Mouse (Mus musculus): ENCODE data around the gene Pitx2. TPM values are rescaled to one million over a fixed set of nuclear protein-coding genes. Genes with fewer than 3 reads are reported as not detected.
A peak's percentile ranks its signal among the peaks of the same experiment; 100 is the strongest.

The Pitx2 gene
- polyA plus RNA-seq, 1 experiment from 2014 or later: 1.8 TPM

- peak overlapping the region; percentile 37 for H3K4me3 ChIP-seq (ENCODE audit: low read length)
- peaks cover 93% of the 10 kb centered on the region for H3K27me3 ChIP-seq (ENCODE audit: control insufficient read depth, insufficient read depth, low read length)
- no peaks in the 10 kb centered on the region for H3K9me3 ChIP-seq (ENCODE audit: control insufficient read depth, low read length)
- no peak overlapping the region for H3K27ac ChIP-seq (ENCODE audit: low read depth, low read length)
- peak overlapping the region; percentile 59 for H3K4me2 ChIP-seq (replicated peaks; ENCODE audit: low read depth, low read length)
- no peak for ATAC-seq (ENCODE audit: low FRiP score, low TSS enrichment)
- no peaks in the 10 kb centered on the region for H3K36me3 ChIP-seq (ENCODE audit: control insufficient read depth, insufficient read depth, low read length)
- H3K4me1 ChIP-seq (ENCODE audit: control insufficient read depth, insufficient read depth, low read length): peaks cover 8% of the 10 kb centered on the region; the same call in 1 of the 2 replicates
- H3K9ac ChIP-seq (ENCODE audit: low read depth, low read length): peak overlapping the region; percentile 34; the same call in 1 of the 2 replicates
- under 1% methylated on average over 16 of the region's 16 CpGs for WGBS
Measured at GRCm38 (mm10) chr3:129199160-129199608, 494 bp upstream of the Pitx2 start.

GRCm38 (mm10) chr3:129200501-129200890 lies 818 bp downstream of the Pitx2 start:
- under 1% methylated on average over 9 of the region's 9 CpGs for WGBS
- H3K27me3 ChIP-seq (ENCODE audit: control insufficient read depth, insufficient read depth, low read length): peaks cover 92% of the 10 kb centered on the region
- no peak overlapping the region for H3K4me2 ChIP-seq (replicated peaks; ENCODE audit: low read depth, low read length)
- H3K36me3 ChIP-seq (ENCODE audit: control insufficient read depth, insufficient read depth, low read length): no peaks in the 10 kb centered on the region
- H3K4me3 ChIP-seq (ENCODE audit: low read length): peak overlapping the region; percentile 37; the same call in 1 of the 2 replicates
- ATAC-seq (ENCODE audit: low FRiP score, low TSS enrichment): no peak
- no peaks in the 10 kb centered on the region for H3K9me3 ChIP-seq (ENCODE audit: control insufficient read depth, low read length)
- H3K27ac ChIP-seq (ENCODE audit: low read depth, low read length): no peak overlapping the region
- H3K9ac ChIP-seq (ENCODE audit: low read depth, low read length): no peak overlapping the region
- peaks cover 8% of the 10 kb centered on the region; the same call in 1 of the 2 replicates for H3K4me1 ChIP-seq (ENCODE audit: control insufficient read depth, insufficient read depth, low read length)

- H3K4me1 ChIP-seq (ENCODE audit: control insufficient read depth, insufficient read depth, low read length): peaks cover 8% of the 10 kb centered on the region; the same call in 1 of the 2 replicates
- H3K9me3 ChIP-seq (ENCODE audit: control insufficient read depth, low read length): no peaks in the 10 kb centered on the region
- H3K4me3 ChIP-seq (ENCODE audit: low read length): no peak overlapping the region
- no peak overlapping the region for H3K27ac ChIP-seq (ENCODE audit: low read depth, low read length)
- H3K27me3 ChIP-seq (ENCODE audit: control insufficient read depth, insufficient read depth, low read length): peaks cover 93% of the 10 kb centered on the region
- no peak for ATAC-seq (ENCODE audit: low FRiP score, low TSS enrichment)
- no peak overlapping the region for H3K4me2 ChIP-seq (replicated peaks; ENCODE audit: low read depth, low read length)
- 0% methylated on average over 3 of the region's 3 CpGs for WGBS
- H3K9ac ChIP-seq (ENCODE audit: low read depth, low read length): no peak overlapping the region
- H3K36me3 ChIP-seq (ENCODE audit: control insufficient read depth, insufficient read depth, low read length): no peaks in the 10 kb centered on the region
Measured at GRCm38 (mm10) chr3:129201156-129201555, 1.5 kb downstream of the Pitx2 start.

- Histone ChIP-seq H3K4me3 (ENCODE audit: low read length) (no peak overlapping the region), H3K9ac (ENCODE audit: low read depth, low read length) (no peak overlapping the region), H3K27ac (ENCODE audit: low read depth, low read length) (no peak overlapping the region), H3K9me3 (ENCODE audit: control insufficient read depth, low read length) (no peaks in the 10 kb centered on the region), H3K36me3 (ENCODE audit: control insufficient read depth, insufficient read depth, low read length) (no peaks in the 10 kb centered on the region), H3K4me2 (replicated peaks; ENCODE audit: low read depth, low read length) (no peak overlapping the region), H3K27me3 (ENCODE audit: control insufficient read depth, insufficient read depth, low read length) (peaks cover 91% of the 10 kb centered on the region), H3K4me1 (ENCODE audit: control insufficient read depth, insufficient read depth, low read length) (peaks cover 8% of the 10 kb centered on the region; the same call in 1 of the 2 replicates)
- no peak for ATAC-seq (ENCODE audit: low FRiP score, low TSS enrichment)
- WGBS: 2% methylated on average over 11 of the region's 11 CpGs
Measured at GRCm38 (mm10) chr3:129201681-129202255, 2.1 kb downstream of the Pitx2 start.

GRCm38 (mm10) chr3:129202871-129203740 lies 3.4 kb downstream of the Pitx2 start:
- no peak for ATAC-seq (ENCODE audit: low FRiP score, low TSS enrichment)
- peaks cover 91% of the 10 kb centered on the region for H3K27me3 ChIP-seq (ENCODE audit: control insufficient read depth, insufficient read depth, low read length)
- H3K9ac ChIP-seq (ENCODE audit: low read depth, low read length): no peak overlapping the region
- H3K9me3 ChIP-seq (ENCODE audit: control insufficient read depth, low read length): no peaks in the 10 kb centered on the region
- peaks cover 8% of the 10 kb centered on the region; the same call in 1 of the 2 replicates for H3K4me1 ChIP-seq (ENCODE audit: control insufficient read depth, insufficient read depth, low read length)
- no peak overlapping the region; the same call in 1 of the 2 replicates for H3K4me2 ChIP-seq (replicated peaks; ENCODE audit: low read depth, low read length)
- WGBS: 2% methylated on average over 36 of the region's 36 CpGs
- H3K4me3 ChIP-seq (ENCODE audit: low read length): peak overlapping the region; percentile 10; the same call in 1 of the 2 replicates
- no peak overlapping the region for H3K27ac ChIP-seq (ENCODE audit: low read depth, low read length)
- H3K36me3 ChIP-seq (ENCODE audit: control insufficient read depth, insufficient read depth, low read length): no peaks in the 10 kb centered on the region

- WGBS: under 1% methylated on average over 35 of the region's 35 CpGs
- Histone ChIP-seq H3K4me1 (ENCODE audit: control insufficient read depth, insufficient read depth, low read length) (peaks cover 8% of the 10 kb centered on the region; the same call in 1 of the 2 replicates), H3K36me3 (ENCODE audit: control insufficient read depth, insufficient read depth, low read length) (no peaks in the 10 kb centered on the region), H3K27me3 (ENCODE audit: control insufficient read depth, insufficient read depth, low read length) (peaks cover 93% of the 10 kb centered on the region), H3K9me3 (ENCODE audit: control insufficient read depth, low read length) (no peaks in the 10 kb centered on the region), H3K9ac (ENCODE audit: low read depth, low read length) (no peak overlapping the region), H3K4me3 (ENCODE audit: low read length) (peak overlapping the region; percentile 33), H3K4me2 (replicated peaks; ENCODE audit: low read depth, low read length) (peak overlapping the region; percentile 54), H3K27ac (ENCODE audit: low read depth, low read length) (no peak overlapping the region)
- ATAC-seq (ENCODE audit: low FRiP score, low TSS enrichment): peak; percentile 11; the same call in 1 of the 2 replicates
Measured at GRCm38 (mm10) chr3:129203761-129204440, 4.2 kb downstream of the Pitx2 start.

- Histone ChIP-seq H3K27ac (ENCODE audit: low read depth, low read length) (no peak overlapping the region), H3K27me3 (ENCODE audit: control insufficient read depth, insufficient read depth, low read length) (peaks cover 93% of the 10 kb centered on the region), H3K9ac (ENCODE audit: low read depth, low read length) (no peak overlapping the region), H3K4me3 (ENCODE audit: low read length) (peak overlapping the region; percentile 33), H3K36me3 (ENCODE audit: control insufficient read depth, insufficient read depth, low read length) (no peaks in the 10 kb centered on the region), H3K4me2 (replicated peaks; ENCODE audit: low read depth, low read length) (peak overlapping the region; percentile 54), H3K9me3 (ENCODE audit: control insufficient read depth, low read length) (no peaks in the 10 kb centered on the region), H3K4me1 (ENCODE audit: control insufficient read depth, insufficient read depth, low read length) (peaks cover 3% of the 10 kb centered on the region; the same call in 1 of the 2 replicates)
- peak; percentile 94 for ATAC-seq (ENCODE audit: low FRiP score, low TSS enrichment)
- under 1% methylated on average over 45 of the region's 48 CpGs for WGBS
Measured at GRCm38 (mm10) chr3:129204441-129205313, 5.0 kb downstream of the Pitx2 start.
